Mouse (Mus musculus) ES-Bruce4 (cell line): ENCODE data around the gene Nkpd1. TPM values are rescaled to one million over a fixed set of nuclear protein-coding genes. Genes with fewer than 3 reads are reported as not detected.

ENCODE experiments used
- H3K27ac ChIP-seq: 2 replicates; pipeline ENCODE4 v1.5.1; 2012; ENCODE audit warnings: low read length, inconsistent platforms; ENCODE audit not compliant: insufficient read depth
- H3K27me3 ChIP-seq: 2 replicates; pipeline ENCODE4 v1.6.1; 2012; ENCODE audit warnings: mild to moderate bottlenecking, low read length, inconsistent platforms; ENCODE audit not compliant: control insufficient read depth, poor library complexity, insufficient read depth, severe bottlenecking
- H3K36me3 ChIP-seq: 2 replicates; pipeline ENCODE4 v1.6.1; 2012; ENCODE audit warnings: inconsistent platforms, mild to moderate bottlenecking, low read length, moderate library complexity; ENCODE audit not compliant: control insufficient read depth, poor library complexity, insufficient read depth, severe bottlenecking
- H3K4me1 ChIP-seq: one replicate; pipeline ENCODE4 v1.8.1; 2011; ENCODE audit warnings: low read length; ENCODE audit not compliant: control insufficient read depth, insufficient read depth
- H3K4me3 ChIP-seq: 2 replicates; pipeline ENCODE4 v1.5.1; 2011; ENCODE audit warnings: low read depth, mild to moderate bottlenecking, low read length
- H3K9ac ChIP-seq: 2 replicates; pipeline ENCODE4 v1.6.1; 2012; ENCODE audit warnings: low read depth, mild to moderate bottlenecking, inconsistent platforms; ENCODE audit not compliant: poor library complexity, severe bottlenecking
- H3K9me3 ChIP-seq: replicated peaks from 2 replicates; pipeline ENCODE4 v1.6.1; 2012; ENCODE audit warnings: mild to moderate bottlenecking, low read length, inconsistent platforms; ENCODE audit not compliant: control insufficient read depth, poor library complexity, insufficient read depth, severe bottlenecking
- CTCF ChIP-seq: IDR thresholded peaks from one replicate; pipeline ENCODE4 v1.8.1; 2011; ENCODE audit warnings: low read depth, low read length
- EP300 ChIP-seq: IDR thresholded peaks from 2 replicates; pipeline ENCODE4 v1.6.1; 2011; ENCODE audit warnings: low read depth, low read length; ENCODE audit not compliant: insufficient read depth
- POLR2A ChIP-seq: IDR thresholded peaks from one replicate; pipeline ENCODE4 v1.8.1; 2011; ENCODE audit warnings: low read length; ENCODE audit not compliant: insufficient read depth
- polyA plus RNA-seq: library from polyadenylated mRNA; stranded (reverse); fragments of >200 nt; gene quantifications from 2 replicates; pipeline ENCODE4 v1.2.4, GENCODE M21; 2011; ENCODE audit warnings: low read depth; ENCODE audit not compliant: missing spikeins, insufficient read depth, insufficient read length

The Nkpd1 gene
- polyA plus RNA-seq, 1 experiment: 0.34 TPM

DNA sequence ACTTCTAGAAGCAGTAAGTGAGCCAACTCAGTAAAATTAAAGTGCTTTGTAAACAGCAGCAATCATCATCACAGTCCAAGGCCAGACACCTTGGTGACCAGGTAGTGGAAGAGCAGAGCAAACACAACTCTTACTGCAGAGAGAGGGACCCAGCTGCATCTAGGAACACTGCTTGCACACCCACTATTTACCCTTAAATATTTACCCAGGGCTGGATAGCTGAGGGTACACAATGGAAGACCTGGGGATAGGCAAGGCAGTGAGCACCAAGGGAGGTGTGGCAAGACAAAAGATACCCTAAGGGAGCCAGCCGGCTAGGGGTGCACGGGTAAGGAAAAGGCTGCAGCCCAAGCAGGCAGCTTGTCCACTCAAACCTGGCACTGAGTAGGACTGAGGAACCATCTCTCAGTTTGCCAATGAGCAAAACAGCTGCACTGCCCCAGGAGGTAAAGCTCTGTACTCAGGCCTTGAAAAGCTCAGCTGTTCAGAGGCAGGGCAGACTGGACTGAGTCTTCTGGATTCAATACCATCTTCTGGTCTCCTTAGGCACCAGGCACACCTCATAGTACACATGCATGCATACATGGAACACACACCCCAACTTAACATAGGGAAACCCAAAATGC lies 29.8 kb downstream of the Nkpd1 start:
- H3K27me3 ChIP-seq: no peaks in the 10 kb centered on the region
- no peaks in the 10 kb centered on the region for H3K4me1 ChIP-seq
- 0 out of 2 replicates have a peak, but pooled peaks cover 2% of the 10 kb centered on the region for H3K36me3 ChIP-seq
- H3K9ac ChIP-seq: no peak overlapping the region
- H3K27ac ChIP-seq: no peak overlapping the region
- TF ChIP-seq CTCF (no peak), EP300 (no peak), POLR2A (no peak)
- no peak overlapping the region for H3K4me3 ChIP-seq
- H3K9me3 ChIP-seq: no peaks in the 10 kb centered on the region

DNA sequence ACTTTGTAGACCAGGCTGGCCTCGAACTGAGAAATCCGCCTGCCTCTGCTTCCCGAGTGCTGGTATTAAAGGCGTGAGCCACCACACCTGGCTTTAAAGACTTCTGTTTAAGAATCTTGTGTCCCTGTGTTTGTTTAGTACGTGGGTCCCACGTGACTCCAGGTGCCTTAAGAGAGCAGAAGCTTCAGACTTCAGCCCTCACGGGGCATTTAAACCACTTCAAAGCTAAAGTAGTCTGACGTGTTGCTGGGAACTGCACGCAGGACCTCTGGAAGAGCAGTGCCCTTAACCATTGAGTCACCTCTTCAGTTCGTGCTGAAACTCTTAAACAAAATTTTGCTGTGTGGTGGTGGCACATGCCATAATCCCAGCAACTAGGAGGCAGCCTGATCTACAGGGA lies 31.8 kb downstream of the Nkpd1 start:
- TF ChIP-seq POLR2A: no peak
- Histone ChIP-seq H3K9me3 (no peaks in the 10 kb centered on the region), H3K36me3 (0 out of 2 replicates have a peak, but pooled peaks cover 2% of the 10 kb centered on the region), H3K4me3 (no peak overlapping the region), H3K9ac (no peak overlapping the region), H3K27ac (no peak overlapping the region), H3K27me3 (no peaks in the 10 kb centered on the region), H3K4me1 (no peaks in the 10 kb centered on the region)

DNA sequence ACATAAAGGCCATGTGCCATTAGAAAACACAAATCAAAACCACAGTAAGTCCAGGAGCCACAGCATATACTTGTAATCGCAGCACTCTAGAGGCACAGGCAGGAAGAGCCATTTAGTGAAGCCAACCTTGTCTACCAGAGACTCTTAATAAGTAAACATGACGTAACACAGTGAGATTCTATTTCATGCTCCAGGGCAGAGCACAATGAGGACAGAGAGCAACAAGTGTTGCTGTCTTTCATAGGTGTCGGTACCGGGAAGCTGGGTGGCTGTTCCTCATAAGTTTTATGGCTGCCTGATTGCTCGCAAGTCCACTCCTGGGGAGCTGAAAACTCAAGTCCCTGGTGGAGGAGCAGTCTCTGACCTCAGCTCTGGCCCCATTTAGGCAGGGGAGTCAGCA lies 34.0 kb downstream of the Nkpd1 start:
- no peak overlapping the region for H3K4me3 ChIP-seq
- H3K4me1 ChIP-seq: no peaks in the 10 kb centered on the region
- no peak overlapping the region for H3K27ac ChIP-seq
- H3K36me3 ChIP-seq: 0 out of 2 replicates have a peak, but pooled peaks cover 5% of the 10 kb centered on the region
- H3K9ac ChIP-seq: no peak overlapping the region
- TF ChIP-seq POLR2A: no peak
- no peak for TF ChIP-seq CTCF
- no peak for TF ChIP-seq EP300
- H3K9me3 ChIP-seq: no peaks in the 10 kb centered on the region
- H3K27me3 ChIP-seq: no peaks in the 10 kb centered on the region

DNA sequence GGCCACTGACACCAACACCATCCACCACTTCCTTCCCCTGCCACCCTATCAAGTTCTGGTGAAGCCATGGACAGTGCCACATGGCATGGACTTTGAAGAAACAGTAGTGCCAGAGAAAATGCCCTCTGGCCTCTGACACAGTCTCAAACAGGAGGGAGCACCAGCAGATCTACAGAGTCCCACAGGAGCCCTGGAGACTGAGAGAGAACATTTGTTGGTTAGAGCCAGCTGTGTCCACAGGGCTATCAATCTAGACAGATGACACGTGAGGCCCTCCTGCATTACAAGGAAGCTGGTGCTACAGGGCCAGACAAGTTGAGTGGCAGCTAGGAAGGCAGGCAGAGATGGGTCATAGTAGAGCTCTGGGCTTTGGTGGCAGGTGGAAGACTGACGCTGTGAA lies 34.8 kb downstream of the Nkpd1 start:
- TF ChIP-seq POLR2A (no peak), CTCF (no peak), EP300 (no peak)
- H3K9me3 ChIP-seq: no peaks in the 10 kb centered on the region
- H3K36me3 ChIP-seq: 0 out of 2 replicates have a peak, but pooled peaks cover 5% of the 10 kb centered on the region
- no peak overlapping the region for H3K27ac ChIP-seq
- H3K4me1 ChIP-seq: no peaks in the 10 kb centered on the region
- H3K9ac ChIP-seq: no peak overlapping the region
- no peak overlapping the region for H3K4me3 ChIP-seq
- no peaks in the 10 kb centered on the region for H3K27me3 ChIP-seq

DNA sequence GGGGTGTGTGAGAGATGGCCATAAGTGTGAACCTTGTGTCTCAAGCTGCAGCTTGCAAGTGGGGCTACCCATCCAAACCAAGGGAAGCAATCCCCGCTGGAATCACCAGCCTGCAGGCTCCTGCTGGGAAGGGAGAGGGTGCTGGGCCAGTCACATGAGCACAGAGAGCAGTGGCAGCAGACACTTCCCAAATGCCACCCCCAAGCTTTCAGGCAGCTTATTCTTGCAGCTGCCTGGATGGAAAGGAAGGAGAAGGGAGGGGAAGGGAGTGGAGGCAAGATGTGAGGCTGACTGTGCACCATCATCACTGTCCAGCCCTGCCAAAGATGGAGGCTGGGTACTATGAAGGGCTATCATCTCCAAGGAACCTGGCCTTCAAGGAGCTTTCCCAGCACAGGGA lies 36.5 kb downstream of the Nkpd1 start:
- no peak for TF ChIP-seq CTCF
- no peak for TF ChIP-seq EP300
- no peak for TF ChIP-seq POLR2A
- Histone ChIP-seq H3K4me3 (no peak overlapping the region), H3K27ac (no peak overlapping the region), H3K4me1 (no peaks in the 10 kb centered on the region), H3K9ac (no peak overlapping the region), H3K27me3 (no peaks in the 10 kb centered on the region), H3K9me3 (no peaks in the 10 kb centered on the region), H3K36me3 (0 out of 2 replicates have a peak, but pooled peaks cover 5% of the 10 kb centered on the region)

DNA sequence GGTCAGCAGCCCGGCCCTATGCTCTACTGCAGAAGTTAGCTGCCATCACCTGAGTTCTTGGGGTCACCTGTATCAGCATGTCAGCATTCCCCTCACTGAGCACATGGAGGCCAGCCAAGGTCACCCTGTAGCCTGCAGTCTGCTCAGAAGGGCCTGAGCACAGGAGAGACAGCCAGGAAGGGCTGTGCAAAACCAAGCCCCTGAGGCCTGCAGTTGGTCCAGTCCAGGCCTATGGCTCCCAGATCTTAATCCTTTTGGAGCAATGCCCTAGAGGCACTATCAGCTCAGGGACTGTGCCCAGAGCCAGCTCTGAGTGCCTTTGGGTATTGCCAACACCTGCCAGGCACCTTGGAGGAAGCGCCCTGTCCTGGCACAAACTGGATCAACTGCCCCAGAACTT lies 39.4 kb downstream of the Nkpd1 start:
- Histone ChIP-seq H3K4me3 (no peak overlapping the region), H3K27me3 (no peaks in the 10 kb centered on the region), H3K9me3 (no peaks in the 10 kb centered on the region), H3K27ac (no peak overlapping the region), H3K4me1 (peaks cover 4% of the 10 kb centered on the region), H3K9ac (no peak overlapping the region), H3K36me3 (0 out of 2 replicates have a peak, but pooled peaks cover 4% of the 10 kb centered on the region)
- TF ChIP-seq EP300: no peak
- TF ChIP-seq POLR2A: no peak
- TF ChIP-seq CTCF: no peak
